Mouse (Mus musculus): ENCODE data around the gene Als2. TPM values are rescaled to one million over a fixed set of nuclear protein-coding genes. Genes with fewer than 3 reads are reported as not detected.

Als2 gene
- polyA plus RNA-seq, 1 experiment from 2014 or later, result 7.1 TPM

- ATAC-seq (ENCODE audit: extremely low read depth, insufficient number of reproducible peaks, low FRiP score, low TSS enrichment), result no peak
- no peak within 1 kb of the TSS for H3K4me2 ChIP-seq
- peaks cover 2% of the 10 kb centered on the region for H3K4me1 ChIP-seq
- no peak within 1 kb of the TSS for H3K4me3 ChIP-seq
- no peaks in the 10 kb centered on the region for H3K9me3 ChIP-seq
- no peak within 1 kb of the TSS for H3K27ac ChIP-seq (replicated peaks)
- no peaks in the 10 kb centered on the region for H3K27me3 ChIP-seq (replicated peaks)
- H3K36me3 ChIP-seq, result peaks cover 54% of the 10 kb centered on the region
- 69% methylated on average over 12 of the region's 12 CpGs for WGBS
- H3K9ac ChIP-seq, result no peak within 1 kb of the TSS
Observed at GRCm38 (mm10) chr1:59163030-59163461, 74.0 kb downstream of the Als2 start, which contains the start of gene Mpp4. Gene Mpp4 (minus strand): TSS chr1:59163389.

GRCm38 (mm10) chr1:59162309-59163024 is 74.6 kb downstream of the Als2 start:
- no peak overlapping the region for H3K4me2 ChIP-seq
- H3K4me3 ChIP-seq, result no peak overlapping the region
- H3K9ac ChIP-seq, result no peak overlapping the region
- peaks cover 48% of the 10 kb centered on the region for H3K36me3 ChIP-seq
- H3K27me3 ChIP-seq (replicated peaks), result no peaks in the 10 kb centered on the region
- no peak for ATAC-seq (ENCODE audit: extremely low read depth, insufficient number of reproducible peaks, low FRiP score, low TSS enrichment)
- no peaks in the 10 kb centered on the region for H3K9me3 ChIP-seq
- no peak overlapping the region for H3K27ac ChIP-seq (replicated peaks)
- H3K4me1 ChIP-seq, result no peaks in the 10 kb centered on the region; the same call in 1 of the 2 replicates
- 73% methylated on average over 8 of the region's 8 CpGs for WGBS

- no peaks in the 10 kb centered on the region for H3K9me3 ChIP-seq
- H3K36me3 ChIP-seq, result peaks cover 37% of the 10 kb centered on the region
- no peaks in the 10 kb centered on the region; the same call in 1 of the 2 replicates for H3K4me1 ChIP-seq
- no peak overlapping the region for H3K9ac ChIP-seq
- no peak for ATAC-seq (ENCODE audit: extremely low read depth, insufficient number of reproducible peaks, low FRiP score, low TSS enrichment)
- no peak overlapping the region for H3K4me2 ChIP-seq
- no peak overlapping the region for H3K4me3 ChIP-seq
- WGBS, result 84% methylated on average over 6 of the region's 6 CpGs
- no peak overlapping the region for H3K27ac ChIP-seq (replicated peaks)
- no peaks in the 10 kb centered on the region for H3K27me3 ChIP-seq (replicated peaks)
Observed at GRCm38 (mm10) chr1:59161396-59161795, 75.6 kb downstream of the Als2 start.

GRCm38 (mm10) chr1:59160871-59161270 is 76.2 kb downstream of the Als2 start:
- 88% methylated on average over 6 of the region's 6 CpGs for WGBS
- no peak for ATAC-seq (ENCODE audit: extremely low read depth, insufficient number of reproducible peaks, low FRiP score, low TSS enrichment)
- no peak overlapping the region for H3K27ac ChIP-seq (replicated peaks)
- H3K9ac ChIP-seq, result no peak overlapping the region
- H3K4me2 ChIP-seq, result no peak overlapping the region
- peaks cover 32% of the 10 kb centered on the region for H3K36me3 ChIP-seq
- H3K4me3 ChIP-seq, result no peak overlapping the region
- H3K27me3 ChIP-seq (replicated peaks), result no peaks in the 10 kb centered on the region
- H3K4me1 ChIP-seq, result no peaks in the 10 kb centered on the region
- no peaks in the 10 kb centered on the region for H3K9me3 ChIP-seq

DNA sequence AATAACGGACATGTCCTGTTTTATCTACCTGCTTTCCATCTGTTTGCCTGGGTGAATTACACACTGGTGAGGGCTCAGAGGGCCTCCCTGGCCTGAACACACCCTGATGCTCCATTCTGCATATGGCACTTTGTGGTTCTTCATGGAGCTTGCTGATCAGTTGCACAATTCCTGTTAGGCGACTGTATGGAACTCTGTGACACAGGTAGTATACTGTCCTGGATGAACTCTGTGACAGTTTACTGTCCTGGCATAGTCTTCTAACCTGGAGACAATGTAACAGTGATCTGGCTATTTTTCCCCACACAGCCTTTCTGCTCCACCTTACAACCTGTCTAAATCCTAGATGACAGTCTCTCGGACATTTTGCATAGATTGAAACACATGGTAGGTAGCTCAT is 77.9 kb downstream of the Als2 start:
- Histone ChIP-seq H3K36me3 (peaks cover 26% of the 10 kb centered on the region), H3K9ac (no peak overlapping the region), H3K27me3 (replicated peaks) (no peaks in the 10 kb centered on the region), H3K27ac (replicated peaks) (no peak overlapping the region), H3K4me3 (no peak overlapping the region), H3K9me3 (no peaks in the 10 kb centered on the region), H3K4me2 (no peak overlapping the region), H3K4me1 (no peaks in the 10 kb centered on the region)
- ATAC-seq (ENCODE audit: extremely low read depth, insufficient number of reproducible peaks, low FRiP score, low TSS enrichment), result no peak
- 73% methylated on average over 3 of the region's 3 CpGs for WGBS

- ATAC-seq (ENCODE audit: extremely low read depth, insufficient number of reproducible peaks, low FRiP score, low TSS enrichment), result no peak
- Histone ChIP-seq H3K4me1 (no peaks in the 10 kb centered on the region), H3K36me3 (peaks cover 21% of the 10 kb centered on the region), H3K9me3 (no peaks in the 10 kb centered on the region), H3K27ac (replicated peaks) (no peak overlapping the region), H3K4me2 (no peak overlapping the region), H3K9ac (no peak overlapping the region), H3K27me3 (replicated peaks) (no peaks in the 10 kb centered on the region), H3K4me3 (no peak overlapping the region)
- 75% methylated on average over 7 of the region's 7 CpGs for WGBS
Observed at GRCm38 (mm10) chr1:59158498-59158897, 78.5 kb downstream of the Als2 start.

DNA sequence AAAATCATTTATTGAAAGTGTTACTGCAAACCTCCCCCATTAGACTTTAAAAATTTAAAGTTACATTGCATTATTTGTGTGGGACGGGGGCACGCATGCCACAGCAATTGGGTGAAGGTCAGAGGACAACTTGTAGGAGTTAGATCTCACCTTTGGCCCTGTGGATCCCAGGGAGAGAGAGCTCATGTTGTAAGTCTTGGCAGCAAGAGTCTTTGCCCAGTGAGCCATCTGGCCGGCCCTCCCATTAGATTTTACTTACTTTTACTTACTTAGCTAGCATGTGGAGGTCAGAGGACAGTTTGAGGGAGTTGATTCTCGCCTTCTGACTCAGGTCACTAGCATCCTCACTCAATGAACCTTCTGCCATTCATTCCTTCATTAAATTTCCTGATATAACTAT is 79.2 kb downstream of the Als2 start:
- no peak overlapping the region for H3K9ac ChIP-seq
- H3K27me3 ChIP-seq (replicated peaks), result no peaks in the 10 kb centered on the region
- no peak overlapping the region for H3K4me3 ChIP-seq
- H3K4me1 ChIP-seq, result no peaks in the 10 kb centered on the region
- WGBS, result 81% methylated on average over 4 of the region's 4 CpGs
- peaks cover 14% of the 10 kb centered on the region for H3K36me3 ChIP-seq
- no peak overlapping the region for H3K4me2 ChIP-seq
- no peak for ATAC-seq (ENCODE audit: extremely low read depth, insufficient number of reproducible peaks, low FRiP score, low TSS enrichment)
- H3K27ac ChIP-seq (replicated peaks), result no peak overlapping the region
- no peaks in the 10 kb centered on the region for H3K9me3 ChIP-seq

DNA sequence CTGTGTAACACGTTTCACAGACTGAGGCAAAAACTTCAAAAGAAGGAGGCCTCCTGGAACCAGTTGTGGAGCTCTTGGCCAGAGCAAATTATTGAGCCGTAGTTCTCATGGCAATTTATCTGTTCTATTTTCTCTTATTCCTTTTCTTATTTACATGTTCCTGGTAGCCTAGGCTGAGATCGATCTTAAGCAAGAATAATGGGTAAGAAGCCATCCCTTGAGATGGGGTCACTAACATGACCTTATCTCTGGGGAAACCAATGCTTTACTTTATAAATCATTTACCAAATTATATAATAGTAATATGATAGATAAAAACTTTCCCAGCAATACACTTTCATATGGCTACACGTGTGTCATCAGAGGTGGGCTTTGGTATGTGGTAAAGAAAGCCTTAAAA is 84.7 kb downstream of the Als2 start:
- Histone ChIP-seq H3K9ac (no peak overlapping the region), H3K9me3 (no peaks in the 10 kb centered on the region), H3K27ac (replicated peaks) (no peak overlapping the region), H3K4me2 (no peak overlapping the region), H3K4me1 (no peaks in the 10 kb centered on the region), H3K27me3 (replicated peaks) (no peaks in the 10 kb centered on the region), H3K4me3 (no peak overlapping the region), H3K36me3 (no peaks in the 10 kb centered on the region)
- no peak for ATAC-seq (ENCODE audit: extremely low read depth, insufficient number of reproducible peaks, low FRiP score, low TSS enrichment)
- WGBS, result 73% methylated on average over 4 of the region's 4 CpGs

GRCm38 (mm10) chr1:59150542-59150941 is 86.5 kb downstream of the Als2 start:
- 79% methylated on average over 5 of the region's 5 CpGs for WGBS
- Histone ChIP-seq H3K4me2 (no peak overlapping the region), H3K27me3 (replicated peaks) (no peaks in the 10 kb centered on the region), H3K9me3 (no peaks in the 10 kb centered on the region), H3K36me3 (no peaks in the 10 kb centered on the region), H3K4me3 (no peak overlapping the region), H3K27ac (replicated peaks) (no peak overlapping the region), H3K9ac (no peak overlapping the region), H3K4me1 (no peaks in the 10 kb centered on the region)
- ATAC-seq (ENCODE audit: extremely low read depth, insufficient number of reproducible peaks, low FRiP score, low TSS enrichment), result no peak

- H3K4me3 ChIP-seq, result no peak overlapping the region
- ATAC-seq (ENCODE audit: extremely low read depth, insufficient number of reproducible peaks, low FRiP score, low TSS enrichment), result no peak
- no peak overlapping the region for H3K4me2 ChIP-seq
- no peak overlapping the region for H3K9ac ChIP-seq
- no peaks in the 10 kb centered on the region for H3K36me3 ChIP-seq
- no peaks in the 10 kb centered on the region; the same call in 1 of the 2 replicates for H3K27me3 ChIP-seq (replicated peaks)
- H3K9me3 ChIP-seq, result no peaks in the 10 kb centered on the region
- no peak overlapping the region for H3K27ac ChIP-seq (replicated peaks)
- WGBS, result 74% methylated on average over 10 of the region's 10 CpGs
- 0 out of 2 replicates have a peak, but pooled peaks cover 4% of the 10 kb centered on the region for H3K4me1 ChIP-seq
Observed at GRCm38 (mm10) chr1:59144543-59144942, 92.5 kb downstream of the Als2 start.

GRCm38 (mm10) chr1:59142809-59143208 is 94.2 kb downstream of the Als2 start:
- H3K36me3 ChIP-seq, result no peaks in the 10 kb centered on the region
- no peaks in the 10 kb centered on the region for H3K9me3 ChIP-seq
- no peak overlapping the region for H3K4me2 ChIP-seq
- no peak overlapping the region for H3K27ac ChIP-seq (replicated peaks)
- H3K27me3 ChIP-seq (replicated peaks), result no peaks in the 10 kb centered on the region; the same call in 1 of the 2 replicates
- no peak overlapping the region for H3K4me3 ChIP-seq
- 0 out of 2 replicates have a peak, but pooled peaks cover 4% of the 10 kb centered on the region for H3K4me1 ChIP-seq
- no peak overlapping the region for H3K9ac ChIP-seq
- ATAC-seq (ENCODE audit: extremely low read depth, insufficient number of reproducible peaks, low FRiP score, low TSS enrichment), result no peak

DNA sequence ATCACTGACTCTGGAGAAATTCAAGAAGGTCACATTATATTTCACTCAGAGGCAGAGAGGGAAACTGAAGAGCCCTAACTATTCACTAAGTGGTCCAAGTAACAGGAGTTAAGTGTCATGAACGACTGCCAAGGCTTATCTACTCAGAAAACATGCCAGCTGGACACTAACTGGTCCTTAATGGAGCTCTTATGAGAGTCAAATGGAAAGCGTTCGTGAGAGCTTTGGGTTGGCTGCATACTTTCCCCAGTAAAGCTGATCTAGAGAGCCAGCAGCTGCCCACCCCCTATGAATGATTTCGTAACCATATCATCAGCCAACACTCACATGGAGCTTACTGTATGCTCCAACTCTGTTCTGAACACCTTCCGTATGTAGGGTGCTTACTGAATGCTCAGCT is 102.6 kb downstream of the Als2 start:
- Histone ChIP-seq H3K9me3 (no peaks in the 10 kb centered on the region), H3K27ac (replicated peaks) (no peak overlapping the region; the same call in 1 of the 2 replicates), H3K27me3 (replicated peaks) (no peaks in the 10 kb centered on the region; the same call in none of the 2 replicates), H3K9ac (no peak overlapping the region; the same call in 1 of the 2 replicates), H3K4me1 (peaks cover 11% of the 10 kb centered on the region), H3K36me3 (no peaks in the 10 kb centered on the region), H3K4me3 (no peak overlapping the region), H3K4me2 (peak overlapping the region; percentile 16; the same call in 1 of the 2 replicates)
- 32% methylated on average over 5 of the region's 5 CpGs for WGBS
- no peak; the same call in 1 of the 2 replicates for ATAC-seq (ENCODE audit: extremely low read depth, insufficient number of reproducible peaks, low FRiP score, low TSS enrichment)
